Mouse (Mus musculus): ENCODE data around the gene Ppox. TPM values are rescaled to one million over a fixed set of nuclear protein-coding genes. Genes with fewer than 3 reads are reported as not detected.
"Not testable (repeated sequence)": the region's sequence is repeated elsewhere in the genome, so short reads cannot be mapped to it uniquely, and the experiment has no call there.

The Ppox gene
- total RNA-seq, 2 experiments from 2014 or later = 8.7 TPM

- intact Hi-C loops (cut with DNase I) = no loop called here
- no peak for DNase-seq
Observed at GRCm38 (mm10) chr1:171248386-171249226, 32.4 kb downstream of the Ppox start.

DNA sequence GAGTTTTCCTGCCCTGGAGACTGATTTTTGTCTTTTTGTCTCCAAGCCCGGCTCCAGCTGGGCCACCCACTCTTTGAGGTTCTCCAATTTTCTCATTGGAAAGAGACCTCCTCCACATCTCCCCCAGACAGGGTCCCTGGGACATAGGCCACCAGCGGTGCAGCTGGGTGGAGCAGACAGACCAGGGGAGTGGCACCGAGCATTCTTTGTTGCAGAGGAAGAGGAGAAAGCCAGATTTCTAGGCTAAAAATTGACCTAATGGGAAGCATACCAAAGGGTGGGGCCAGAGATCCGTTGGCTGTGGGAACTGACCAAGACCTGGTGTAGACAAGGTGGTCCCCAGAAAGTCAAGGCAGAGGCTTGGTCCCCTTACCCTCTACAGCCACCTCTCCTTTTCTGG, 33.1 kb downstream of the Ppox start:
- intact Hi-C loops (cut with DNase I) = loop anchor here (2.0 kb wide), 1 partner anchor 25 kb away; the partner anchor contains the start of gene Tomm40l
- no peak for DNase-seq

DNA sequence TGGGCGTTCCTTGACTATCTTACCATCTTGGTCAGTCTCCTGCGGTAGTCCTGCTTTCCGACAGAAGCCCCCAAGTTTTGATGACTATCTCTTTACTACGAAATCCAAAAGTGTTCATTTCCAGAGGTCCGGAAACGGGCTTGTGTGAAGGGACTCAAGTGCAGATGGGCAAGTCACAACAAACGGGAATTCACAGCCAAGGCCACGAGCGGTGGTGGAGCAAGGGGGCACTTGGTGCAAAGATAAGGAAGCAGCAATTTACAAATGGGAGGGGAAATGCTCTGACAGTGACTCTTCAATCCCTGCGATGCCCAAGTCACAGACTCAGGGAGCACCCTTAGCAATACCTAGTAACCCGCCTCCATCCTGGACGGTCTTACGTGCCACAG, 33.5 kb downstream of the Ppox start:
- intact Hi-C loops (cut with DNase I) = loop anchor here (2.0 kb wide), 1 partner anchor 25 kb away; the partner anchor contains the start of gene Tomm40l
- DNase-seq = no peak

DNA sequence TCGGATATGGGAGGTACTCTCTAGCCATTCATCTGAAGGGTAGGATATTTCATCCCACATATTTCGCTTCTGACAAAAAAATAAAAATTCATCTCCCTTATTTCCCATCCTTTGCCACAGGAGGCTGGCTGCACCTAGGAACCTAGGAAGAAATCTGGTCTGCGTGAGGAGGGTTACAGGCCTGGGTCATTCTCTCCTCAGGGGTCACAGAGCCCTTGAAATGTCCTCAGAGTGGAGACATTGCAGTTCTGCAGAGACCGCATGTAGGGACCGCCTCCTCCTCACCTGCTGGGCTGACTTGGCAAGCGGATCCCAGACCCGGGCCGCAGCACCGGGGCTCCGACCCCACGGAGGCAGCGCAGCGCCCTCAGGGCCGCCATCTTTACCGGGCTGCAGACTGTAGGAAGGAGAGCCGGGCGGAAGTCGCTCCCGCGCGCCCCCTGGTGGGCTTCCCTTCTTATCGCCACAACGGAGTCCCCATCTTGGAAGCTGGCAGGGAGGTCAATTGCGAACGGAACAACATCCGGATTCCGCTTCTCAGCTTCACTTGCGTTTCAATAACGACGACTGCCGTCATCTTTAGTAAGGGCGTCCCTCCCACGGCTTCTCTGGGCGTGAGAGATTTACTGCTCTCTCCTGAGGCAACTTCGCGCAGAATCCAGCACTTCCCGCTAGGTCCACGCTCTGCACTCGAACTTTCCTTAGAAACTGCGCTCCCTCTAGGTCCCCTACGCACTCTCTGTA, 34.1 kb downstream of the Ppox start:
- DNase-seq = peak; percentile 95 to 96
- intact Hi-C loops (cut with DNase I) = loop anchor here (2.0 kb wide), 1 partner anchor 24 kb away; the partner anchor contains the start of gene Tomm40l

DNA sequence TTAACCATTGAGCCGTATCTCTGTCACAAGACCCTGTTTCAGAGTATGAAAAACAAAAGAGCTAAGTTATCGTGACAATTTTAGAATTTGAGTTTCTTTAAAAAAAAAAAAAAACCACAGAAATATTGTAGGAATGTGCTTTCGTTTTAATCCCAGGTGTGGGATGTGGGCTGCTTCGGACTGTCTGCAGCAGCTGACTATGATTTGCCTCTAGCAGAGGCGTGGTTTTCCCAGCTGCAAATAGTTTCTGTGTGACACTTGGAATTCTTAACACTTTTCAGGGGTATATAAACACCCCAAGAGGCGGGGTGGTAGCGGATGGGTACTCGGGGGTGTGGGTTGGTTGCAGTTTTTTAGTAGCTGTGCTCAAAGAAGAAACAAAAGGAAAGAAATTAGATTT, 35.6 kb downstream of the Ppox start:
- intact Hi-C loops (cut with DNase I) = no loop called here
- DNase-seq = no peak

GRCm38 (mm10) chr1:171241952-171242351, 39.0 kb downstream of the Ppox start:
- intact Hi-C loops (cut with DNase I); DNase-seq: not testable (repeated sequence)

DNA sequence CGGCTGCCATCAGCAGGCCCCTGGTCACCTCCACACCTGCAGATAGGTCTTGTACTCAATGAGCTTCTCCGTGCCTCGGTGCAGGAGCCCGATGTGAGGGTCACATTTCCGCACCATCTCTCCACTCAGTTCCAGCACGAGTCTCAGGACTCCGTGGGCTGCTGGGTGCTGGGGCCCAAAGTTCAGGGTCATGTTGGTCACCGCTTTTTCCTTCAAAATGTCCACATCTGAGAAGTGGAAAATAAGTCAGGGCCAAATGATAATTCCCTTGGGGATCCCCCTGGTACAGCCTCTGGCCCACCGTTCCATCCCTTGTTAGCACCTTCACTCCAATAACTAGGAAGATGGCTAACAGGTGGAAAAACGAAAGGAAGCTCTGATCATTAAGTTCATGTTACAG, 40.1 kb downstream of the Ppox start:
- DNase-seq = no peak
- intact Hi-C loops (cut with DNase I) = no loop called here

DNA sequence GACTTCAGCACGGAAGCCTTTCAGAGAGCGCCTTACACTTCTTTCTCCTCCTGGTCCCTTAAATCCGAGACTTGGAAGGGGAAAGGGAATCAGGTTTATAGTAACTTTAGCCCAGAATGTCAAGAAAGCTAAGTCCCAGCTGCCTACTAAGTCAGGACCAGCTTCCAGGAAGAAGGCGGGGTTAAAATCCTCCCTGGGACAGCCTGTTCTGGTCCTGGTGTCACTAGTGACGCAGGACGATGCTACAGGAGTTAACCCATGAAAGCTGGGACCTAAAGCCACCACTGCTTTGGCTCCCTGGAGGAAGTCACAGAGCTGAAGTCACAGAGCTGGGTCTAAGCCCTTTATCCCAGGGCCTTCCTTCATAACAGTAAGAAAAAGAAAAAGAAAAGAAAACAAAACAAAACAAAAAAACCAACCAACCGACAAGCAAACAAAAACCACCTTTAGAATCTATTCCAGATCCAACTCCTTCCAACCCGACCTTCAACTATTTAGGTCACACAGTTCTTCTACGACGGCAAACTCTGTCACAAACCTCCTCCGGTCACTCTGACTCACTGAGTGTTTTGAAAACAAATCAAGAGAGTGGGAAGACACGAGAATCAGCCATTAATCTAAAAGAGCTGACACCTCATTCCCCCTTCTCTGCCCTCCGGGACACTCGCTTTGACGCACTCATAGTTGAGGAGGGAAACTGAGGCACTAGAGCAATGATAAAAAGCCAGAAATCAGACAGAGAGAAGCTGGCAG, 40.8 kb downstream of the Ppox start:
- intact Hi-C loops (cut with DNase I) = no loop called here
- DNase-seq = peak in 1 of 2 experiments; percentile 63

DNA sequence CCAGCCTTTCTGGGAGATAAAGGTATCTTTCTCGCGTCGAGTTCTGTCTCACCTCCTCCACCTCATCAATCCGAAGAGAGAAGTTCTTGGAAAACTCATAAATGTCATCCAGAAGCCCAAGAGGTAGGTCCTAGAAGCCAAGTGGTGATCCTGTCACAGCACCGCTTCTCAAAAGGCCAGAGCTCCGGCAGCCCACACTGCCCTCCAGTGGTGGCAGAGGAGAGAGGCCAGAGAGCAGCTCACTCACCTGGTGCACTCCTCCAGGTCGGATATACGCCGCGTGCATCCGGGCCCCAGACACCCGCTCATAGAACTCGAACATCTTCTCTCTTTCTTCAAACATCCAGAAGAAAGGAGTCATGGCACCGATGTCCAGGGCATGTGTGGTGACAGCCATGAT, 42.5 kb downstream of the Ppox start:
- intact Hi-C loops (cut with DNase I) = no loop called here
- DNase-seq = peak in 1 of 2 experiments; percentile 41

DNA sequence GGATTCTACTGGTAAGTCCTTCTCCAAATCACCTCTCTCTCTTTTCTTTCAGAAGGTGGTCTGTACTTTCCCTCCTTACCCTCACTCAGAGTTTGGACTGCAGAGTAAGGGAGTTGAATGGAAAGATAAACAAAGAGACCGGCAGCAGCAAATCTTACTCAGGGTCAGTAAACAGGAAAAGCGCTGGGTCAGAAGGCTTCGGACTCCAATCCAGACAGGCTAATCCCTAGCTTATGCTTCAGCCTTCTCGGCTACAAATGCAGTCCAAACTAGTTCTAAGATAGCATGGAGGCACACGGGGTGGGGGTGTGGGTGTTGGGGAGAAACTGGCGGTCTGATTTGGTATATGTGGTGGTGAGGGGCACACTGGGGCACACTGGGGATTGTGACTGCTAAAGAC, 43.5 kb downstream of the Ppox start:
- intact Hi-C loops (cut with DNase I) = no loop called here
- DNase-seq = no peak

- intact Hi-C loops (cut with DNase I) = no loop called here
- DNase-seq = no peak
Observed at GRCm38 (mm10) chr1:171235791-171236190, 45.2 kb downstream of the Ppox start.

DNA sequence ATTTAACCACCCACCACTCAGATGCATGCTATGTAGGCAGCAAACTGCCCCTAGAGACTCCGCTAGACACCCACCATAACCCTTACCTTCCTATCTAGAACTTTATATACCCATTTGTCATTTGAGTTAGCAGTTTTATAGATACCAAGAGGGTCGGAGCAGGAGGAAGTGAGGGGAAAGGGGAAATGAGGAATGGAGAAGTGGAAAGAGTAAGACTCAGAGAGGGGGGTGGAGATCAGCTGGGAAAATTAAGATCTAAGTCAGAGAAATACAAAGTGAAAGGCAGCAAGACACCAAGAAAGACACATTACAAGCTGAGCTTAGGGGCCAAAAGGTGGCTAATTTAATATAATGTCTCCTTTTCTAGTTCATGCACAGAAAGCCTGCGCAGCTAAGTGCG, 46.4 kb downstream of the Ppox start:
- DNase-seq = no peak
- intact Hi-C loops (cut with DNase I) = no loop called here

DNA sequence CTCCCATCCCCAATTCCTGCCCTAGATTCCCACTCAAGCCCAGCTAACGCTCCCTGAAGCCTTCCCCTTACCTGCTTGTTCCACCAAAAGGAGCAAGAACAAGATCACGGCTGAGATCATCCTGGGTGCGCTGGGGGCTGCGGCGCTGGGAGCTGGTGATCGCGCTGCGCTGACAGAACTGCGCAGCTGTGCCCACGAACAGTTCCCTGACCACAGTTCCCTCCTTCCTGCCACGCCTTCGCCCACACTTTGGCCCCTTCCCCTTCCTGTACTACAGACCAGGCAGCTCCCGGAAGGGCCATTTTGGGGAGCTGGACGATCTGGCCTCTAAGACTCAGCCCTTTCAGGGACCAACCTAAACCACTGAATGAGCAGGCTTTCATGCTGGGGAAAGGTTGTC, 46.9 kb downstream of the Ppox start, which contains the start of gene Fcer1g:
Gene Fcer1g (minus strand): TSS at position 240 of the 400 bp plus-strand sequence.
- intact Hi-C loops (cut with DNase I) = no loop called here
- no peak for DNase-seq

- DNase-seq = no peak
- intact Hi-C loops (cut with DNase I) = no loop called here
Observed at GRCm38 (mm10) chr1:171232800-171233730, 47.9 kb downstream of the Ppox start.

- intact Hi-C loops (cut with DNase I) = no loop called here
- DNase-seq = no peak
Observed at GRCm38 (mm10) chr1:171232348-171232747, 48.6 kb downstream of the Ppox start.

DNA sequence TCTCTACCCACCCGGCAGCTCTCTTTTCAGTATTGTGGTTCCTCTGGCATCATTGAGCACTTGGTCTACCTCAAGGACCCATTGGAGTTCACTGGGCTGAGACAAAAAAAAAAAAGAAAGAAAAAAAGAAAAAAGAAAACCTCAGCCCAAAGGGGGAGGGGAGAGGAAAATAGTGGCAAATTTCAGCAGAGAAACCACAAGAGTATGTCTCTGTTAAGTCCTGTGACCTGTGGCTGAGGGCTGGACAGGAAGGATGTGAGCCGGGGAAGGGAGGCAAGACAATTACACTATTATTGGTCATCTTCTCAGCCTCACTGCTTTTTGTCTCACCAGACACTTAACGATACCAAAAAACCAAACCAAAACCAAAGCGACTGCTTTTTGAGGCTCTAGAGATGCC, 49.1 kb downstream of the Ppox start:
- no peak for DNase-seq
- intact Hi-C loops (cut with DNase I) = no loop called here

- intact Hi-C loops (cut with DNase I) = no loop called here
- DNase-seq = no peak
Observed at GRCm38 (mm10) chr1:171230215-171230614, 50.8 kb downstream of the Ppox start.

DNA sequence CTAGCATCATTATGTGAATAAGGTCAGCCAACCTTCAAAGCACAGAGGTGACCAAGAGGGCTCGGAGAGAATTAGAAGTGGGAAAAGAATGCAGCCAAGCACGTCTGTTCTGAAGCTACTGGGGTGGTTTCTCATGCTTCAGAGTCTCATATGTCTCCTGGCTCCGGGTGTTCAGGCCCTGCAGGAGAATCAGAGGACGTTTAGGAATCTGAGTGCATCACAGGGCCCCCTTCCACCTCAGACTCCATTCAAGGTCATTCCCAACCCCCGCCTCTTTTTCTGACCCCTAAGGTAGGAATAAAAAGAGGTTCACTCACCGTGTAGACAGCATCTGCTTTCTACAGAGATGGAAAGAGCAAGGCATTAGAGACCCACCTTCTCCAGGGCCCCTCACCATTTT, 51.2 kb downstream of the Ppox start:
- no peak for DNase-seq
- intact Hi-C loops (cut with DNase I) = no loop called here

GRCm38 (mm10) chr1:171227879-171228278, 53.1 kb downstream of the Ppox start:
- DNase-seq = no peak
- intact Hi-C loops (cut with DNase I) = no loop called here

GRCm38 (mm10) chr1:171226780-171227179, 54.2 kb downstream of the Ppox start:
- no peak for DNase-seq
- intact Hi-C loops (cut with DNase I) = no loop called here
